Mouse (Mus musculus) lung, postnatal 0 days (tissue): ENCODE data around the gene Msmp.

Experiments used
- CTCF ChIP-seq: IDR thresholded peaks from 2 replicates; pipeline ENCODE4 v1.5.1; 2016; ENCODE audit warnings: antibody characterized with exemption, mild to moderate bottlenecking
- EP300 ChIP-seq: IDR thresholded peaks from 2 replicates; pipeline ENCODE4 v1.6.1; 2016; ENCODE audit warnings: antibody characterized with exemption, mild to moderate bottlenecking, control low read depth

DNA sequence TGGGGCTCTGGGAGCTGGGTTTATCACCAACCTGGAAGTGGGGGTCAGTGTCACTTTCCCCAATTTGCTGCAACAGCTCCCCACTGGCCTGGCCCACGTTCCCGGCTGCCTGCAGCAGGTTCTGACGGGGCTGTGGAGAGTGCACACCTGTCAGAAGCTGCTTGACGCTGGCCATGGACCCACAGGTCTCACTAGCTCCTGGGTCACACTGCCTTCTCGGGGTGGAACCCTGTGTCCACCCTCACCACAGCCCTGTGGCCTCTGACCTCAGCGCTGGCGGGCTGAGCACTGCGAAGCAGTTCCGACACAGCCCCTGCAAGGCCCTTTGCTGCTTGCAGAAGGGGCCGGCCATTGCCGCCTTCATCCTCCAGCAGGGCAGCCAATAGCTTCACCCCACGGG lies 35.2 kb downstream of the Msmp start:
- no peak for TF ChIP-seq CTCF
- TF ChIP-seq EP300: no peak
